Mouse (Mus musculus): Measurements from ENCODE around the gene Irf2. TPM values are rescaled to one million over a fixed set of nuclear protein-coding genes. Genes with fewer than 3 reads are reported as not detected.

Irf2 gene
- total and polyA plus RNA-seq, 2 experiments from 2014 or later, result 3.3 to 9.5 TPM

GRCm38 (mm10) chr8:46896704-46897103 is 157.2 kb downstream of the Irf2 start:
- no peaks in the 10 kb centered on the region for H3K9me3 ChIP-seq (ENCODE audit: low read length)
- WGBS, result 93% methylated on average over 3 of the region's 3 CpGs
- ATAC-seq (ENCODE audit: low FRiP score) (no peak), DNase-seq (ENCODE audit: low spot score) (no peak)
- TF ChIP-seq CTCF (IDR thresholded peaks at IDR 0.05), result no peak
- no peak overlapping the region for H3K27ac ChIP-seq (ENCODE audit: low read depth, low read length)
- no peak overlapping the region for H3K4me3 ChIP-seq (ENCODE audit: low read depth, low read length)
- no peaks in the 10 kb centered on the region for H3K27me3 ChIP-seq (ENCODE audit: insufficient read depth, low read length)
- H3K9ac ChIP-seq (replicated peaks; ENCODE audit: low read length, poor library complexity, severe bottlenecking), result no peak overlapping the region
- no peaks in the 10 kb centered on the region; the same call in 1 of the 2 replicates for H3K4me1 ChIP-seq (ENCODE audit: insufficient read depth, low read length)
- H3K36me3 ChIP-seq (ENCODE audit: insufficient read depth, low read length), result no peaks in the 10 kb centered on the region
- no peak overlapping the region for H3K4me2 ChIP-seq (ENCODE audit: low read depth, low read length, poor library complexity, severe bottlenecking)

Other genes starting within 250 kb of the Irf2 start
- 2.9 TPM in 2 replicates for gene Cenpu, start 187.7 kb upstream of the Irf2 start, total RNA-seq (2014; rRNA removed)
- gene Cenpu, start 187.7 kb upstream of the Irf2 start, polyA plus RNA-seq (2015; fragmentation: Nextera tagmentation; extraction: Ambion mirVana), result 6.0 and 6.6 TPM in 2 replicates
- 4.7 and 5.4 TPM in 2 replicates for gene Primpol, start 122.5 kb upstream of the Irf2 start, total RNA-seq (2014; rRNA removed)
- 3.9 and 4.6 TPM in 2 replicates for gene Primpol, start 122.5 kb upstream of the Irf2 start, polyA plus RNA-seq (2015; fragmentation: Nextera tagmentation; extraction: Ambion mirVana)
- gene Casp3, start 122.4 kb upstream of the Irf2 start, total RNA-seq (2014; rRNA removed), result 128 and 165 TPM in 2 replicates
- 211 and 223 TPM in 2 replicates for gene Casp3, start 122.4 kb upstream of the Irf2 start, polyA plus RNA-seq (2015; fragmentation: Nextera tagmentation; extraction: Ambion mirVana)
- 1.9 and 2.1 TPM in 2 replicates for gene Enpp6, start 247.2 kb downstream of the Irf2 start, total RNA-seq (2014; rRNA removed)
- gene Enpp6, start 247.2 kb downstream of the Irf2 start, polyA plus RNA-seq (2015; fragmentation: Nextera tagmentation; extraction: Ambion mirVana), result 0.48 and 0.80 TPM in 2 replicates

Measured in midbrain, postnatal 0 days (tissue).